Mouse (Mus musculus): ENCODE measurements at regions not wholly inside any gene's neighbourhood (a gene's known extent, or its start where the extent isn't known, plus 50 kb on each side); places are given as distances from the start of the nearest gene placed in this dataset.

DNA sequence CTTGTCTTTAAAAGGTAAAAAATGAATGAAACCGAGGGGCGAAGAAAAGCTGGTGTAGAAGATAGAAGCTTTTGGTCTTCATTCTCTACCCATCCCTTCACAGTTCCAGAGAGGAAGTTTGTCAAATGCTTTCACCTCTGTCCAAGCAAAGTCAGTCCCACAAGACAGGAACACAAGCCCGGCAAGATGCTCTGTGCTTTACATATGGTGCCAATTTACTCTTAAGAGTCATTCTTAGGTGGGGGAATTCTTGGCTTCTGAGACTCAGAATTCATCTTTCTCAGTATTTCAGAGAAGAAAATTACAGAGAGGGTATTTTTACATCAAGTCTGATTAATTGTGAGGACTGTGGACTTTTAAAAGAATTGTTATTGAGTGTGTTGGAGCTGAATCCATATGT is 511.4 kb downstream of the Adra2a start:
- no peaks in the 10 kb centered on the region for H3K9me3 ChIP-seq
- WGBS = 91% methylated on average over 3 of the region's 3 CpGs
- ATAC-seq (ENCODE audit: low FRiP score, low read depth) = no peak

DNA sequence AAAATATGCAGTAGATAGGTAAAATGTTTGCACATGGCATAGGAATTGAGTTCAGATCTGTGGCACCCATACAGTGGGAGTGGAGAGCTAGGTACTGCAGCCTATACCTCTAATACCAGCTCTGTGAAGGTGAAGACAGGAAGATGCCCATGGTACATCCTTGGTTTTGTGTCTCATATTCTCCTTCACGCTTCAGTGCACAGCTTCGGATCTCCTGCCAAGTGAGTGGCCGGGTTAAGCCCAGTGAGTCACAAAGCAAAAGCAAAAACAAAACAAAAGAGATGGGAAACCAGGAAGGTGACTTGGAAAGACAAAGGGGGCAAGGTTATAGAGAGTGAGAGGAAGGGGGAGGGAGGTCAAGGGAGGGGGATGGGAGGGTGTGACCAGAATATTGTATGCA is 514.0 kb downstream of the Adra2a start:
- Histone ChIP-seq H3K4me2 (no peak overlapping the region), H3K27ac (replicated peaks) (no peak overlapping the region), H3K9ac (no peak overlapping the region), H3K4me1 (replicated peaks) (no peaks in the 10 kb centered on the region), H3K4me3 (no peak overlapping the region), H3K9me3 (no peaks in the 10 kb centered on the region), H3K36me3 (no peaks in the 10 kb centered on the region), H3K27me3 (no peaks in the 10 kb centered on the region)
- ATAC-seq (ENCODE audit: low FRiP score, low read depth) = no peak
- WGBS = 45% methylated on average over 3 of the region's 3 CpGs

More for the DNA sequence above, 511.4 kb downstream of the Adra2a start:
- no peaks in the 10 kb centered on the region for H3K27me3 ChIP-seq
- H3K9ac ChIP-seq = no peak overlapping the region
- H3K4me1 ChIP-seq (replicated peaks) = no peaks in the 10 kb centered on the region
- no peak overlapping the region for H3K4me2 ChIP-seq
- H3K36me3 ChIP-seq = no peaks in the 10 kb centered on the region
- no peak overlapping the region for H3K27ac ChIP-seq (replicated peaks)
- H3K4me3 ChIP-seq = no peak overlapping the region

DNA sequence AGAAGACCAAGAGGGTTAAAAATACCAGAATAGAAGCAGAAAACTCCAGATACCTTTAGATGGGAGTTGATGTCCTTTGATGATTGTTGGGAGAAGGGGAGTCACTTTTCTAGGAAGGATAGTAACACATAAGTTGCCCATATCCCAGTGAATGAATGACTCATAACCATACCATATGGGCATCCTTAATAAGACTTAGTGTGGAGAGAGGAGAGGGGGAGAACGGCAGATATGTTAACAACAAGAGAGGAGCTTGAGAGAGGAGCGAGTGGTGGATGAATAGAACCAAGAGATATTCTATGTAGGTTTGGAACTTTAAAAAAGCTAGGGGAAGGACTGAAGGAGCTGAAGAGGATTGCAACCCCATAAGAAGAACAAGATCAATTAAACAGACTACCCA is 539.6 kb downstream of the Adra2a start:
- Histone ChIP-seq H3K4me2 (no peak overlapping the region), H3K36me3 (no peaks in the 10 kb centered on the region), H3K9me3 (no peaks in the 10 kb centered on the region), H3K27me3 (no peaks in the 10 kb centered on the region), H3K4me3 (no peak overlapping the region), H3K9ac (no peak overlapping the region), H3K4me1 (replicated peaks) (no peaks in the 10 kb centered on the region), H3K27ac (replicated peaks) (no peak overlapping the region)
- WGBS = 96% methylated on average over 2 of the region's 2 CpGs
- no peak for ATAC-seq (ENCODE audit: low FRiP score, low read depth)

DNA sequence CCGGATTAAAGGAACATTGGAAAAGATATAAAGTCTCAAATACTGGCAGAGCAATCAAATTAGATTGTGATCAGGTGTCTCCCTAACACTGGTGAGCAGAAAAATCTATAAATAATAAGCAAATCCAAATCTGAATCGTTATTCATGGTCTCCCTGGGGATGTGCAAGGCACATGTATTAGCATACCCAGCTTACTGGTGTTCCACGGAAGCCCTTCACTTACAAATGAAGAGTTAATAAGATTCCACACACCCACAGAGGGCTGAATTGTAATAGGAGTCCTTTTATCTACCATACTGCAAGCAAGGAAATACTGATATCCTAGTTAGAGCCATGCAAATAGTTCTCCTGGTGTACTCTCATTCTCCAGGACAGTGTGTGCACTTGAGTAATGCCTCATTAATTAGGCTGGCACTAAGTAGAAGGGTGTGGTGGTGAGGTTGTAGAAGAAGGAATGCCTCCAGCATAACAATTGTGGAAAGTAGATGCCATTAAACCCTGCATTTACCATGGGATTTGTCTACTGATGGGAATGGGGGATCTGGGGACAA is 540.8 kb downstream of the Adra2a start:
- no peaks in the 10 kb centered on the region for H3K27me3 ChIP-seq
- H3K4me3 ChIP-seq = no peak overlapping the region
- H3K27ac ChIP-seq (replicated peaks) = no peak overlapping the region
- H3K9me3 ChIP-seq = no peaks in the 10 kb centered on the region
- no peak overlapping the region for H3K9ac ChIP-seq
- H3K4me1 ChIP-seq (replicated peaks) = no peaks in the 10 kb centered on the region
- H3K36me3 ChIP-seq = no peaks in the 10 kb centered on the region
- no peak for ATAC-seq (ENCODE audit: low FRiP score, low read depth)
- WGBS = 35% methylated on average over 3 of the region's 3 CpGs
- no peak overlapping the region for H3K4me2 ChIP-seq

DNA sequence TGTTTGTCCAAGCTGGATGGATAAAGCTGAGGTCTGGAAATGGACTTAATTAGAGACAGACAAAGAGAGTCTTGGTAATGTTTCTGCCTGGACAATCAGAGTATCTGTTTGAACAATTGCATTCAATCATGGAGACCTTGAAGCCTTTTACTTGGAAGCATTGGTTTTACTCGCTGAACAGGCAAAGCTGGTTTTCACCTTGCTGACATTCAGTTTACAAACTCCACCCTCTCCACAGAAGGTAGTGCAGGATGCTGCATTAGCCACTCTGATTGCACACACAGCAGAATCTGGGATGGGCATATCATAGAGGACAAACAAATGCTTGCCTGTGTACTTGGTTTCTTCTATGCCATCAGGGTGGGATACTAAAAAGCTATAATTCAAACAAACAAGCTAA is 541.4 kb downstream of the Adra2a start:
- Histone ChIP-seq H3K9me3 (no peaks in the 10 kb centered on the region), H3K4me1 (replicated peaks) (no peaks in the 10 kb centered on the region), H3K27me3 (no peaks in the 10 kb centered on the region), H3K36me3 (no peaks in the 10 kb centered on the region), H3K4me3 (no peak overlapping the region), H3K9ac (no peak overlapping the region), H3K27ac (replicated peaks) (no peak overlapping the region), H3K4me2 (no peak overlapping the region)
- WGBS = 77% methylated on average over 1 of the region's 1 CpGs
- ATAC-seq (ENCODE audit: low FRiP score, low read depth) = no peak

DNA sequence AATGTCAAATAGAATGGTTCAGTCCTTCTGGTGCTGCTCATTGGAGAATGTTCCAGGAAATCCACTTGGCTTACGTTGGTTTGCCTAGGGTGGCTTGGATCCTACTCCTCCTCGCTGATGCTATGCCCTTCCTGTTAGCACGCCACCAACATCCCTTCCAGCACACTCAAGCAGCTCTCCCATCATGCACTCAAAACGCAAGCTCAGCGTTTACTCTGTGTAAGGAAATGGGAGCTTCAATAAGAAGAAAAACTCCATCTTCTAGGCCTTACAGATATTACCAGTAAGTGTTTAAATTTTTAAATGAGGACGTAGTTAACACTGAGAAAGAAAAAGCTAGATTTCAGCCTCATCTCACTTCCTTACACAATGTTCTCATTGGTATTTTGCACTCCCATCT is 523.7 kb downstream of the Gpam start:
- no peaks in the 10 kb centered on the region for H3K9me3 ChIP-seq
- H3K4me1 ChIP-seq (replicated peaks) = no peaks in the 10 kb centered on the region
- ATAC-seq (ENCODE audit: low FRiP score, low read depth) = no peak
- no peak overlapping the region for H3K9ac ChIP-seq
- no peaks in the 10 kb centered on the region for H3K27me3 ChIP-seq
- no peak overlapping the region for H3K4me3 ChIP-seq
- H3K36me3 ChIP-seq = no peaks in the 10 kb centered on the region
- WGBS = 90% methylated on average over 6 of the region's 6 CpGs
- H3K4me2 ChIP-seq = no peak overlapping the region
- H3K27ac ChIP-seq (replicated peaks) = no peak overlapping the region

DNA sequence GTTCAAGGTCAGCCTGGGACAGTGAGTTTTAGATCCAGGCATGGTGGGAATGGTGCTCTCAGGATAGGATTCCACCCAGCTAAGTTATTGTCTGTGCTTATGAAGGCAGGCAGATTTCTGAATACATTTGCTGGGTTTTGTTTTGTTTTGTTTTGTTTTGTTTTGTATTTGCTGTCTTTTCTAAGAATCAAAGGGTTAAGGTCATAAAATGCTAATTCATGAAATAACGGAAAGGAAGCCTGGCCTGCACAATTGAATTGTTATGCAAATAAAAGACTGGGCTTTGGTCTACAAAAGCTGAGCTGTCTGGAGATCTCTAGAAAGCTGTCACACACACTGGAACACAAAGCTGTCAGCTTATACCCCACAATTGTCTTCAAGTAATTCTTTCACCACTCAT is 521.7 kb downstream of the Gpam start:
- Histone ChIP-seq H3K27me3 (no peaks in the 10 kb centered on the region), H3K27ac (replicated peaks) (no peak overlapping the region), H3K4me1 (replicated peaks) (no peaks in the 10 kb centered on the region), H3K9ac (no peak overlapping the region), H3K4me2 (no peak overlapping the region), H3K9me3 (no peaks in the 10 kb centered on the region), H3K36me3 (no peaks in the 10 kb centered on the region), H3K4me3 (no peak overlapping the region)
- 17% methylated on average over 1 of the region's 1 CpGs for WGBS
- ATAC-seq (ENCODE audit: low FRiP score, low read depth) = no peak

DNA sequence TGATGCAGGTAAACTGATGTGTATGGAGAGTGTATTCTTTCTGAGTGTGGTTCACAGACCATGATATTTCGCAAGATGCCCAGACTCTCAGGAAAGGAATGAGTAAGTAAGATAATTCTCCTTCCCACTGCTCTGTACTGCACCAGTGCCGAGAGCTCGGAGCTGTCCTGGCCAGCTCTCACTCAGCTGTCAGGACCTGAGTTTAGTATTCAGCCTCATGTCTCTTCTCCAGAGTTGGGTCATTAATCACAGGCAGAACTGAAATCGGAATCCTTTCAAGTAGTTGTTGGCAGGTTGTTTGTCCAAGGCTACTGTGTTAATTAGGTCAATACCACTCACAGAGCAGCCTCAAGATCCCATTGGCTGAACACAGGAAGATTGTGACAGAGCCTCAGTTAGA is 510.1 kb downstream of the Gpam start:
- Histone ChIP-seq H3K27ac (replicated peaks) (no peak overlapping the region), H3K9ac (no peak overlapping the region), H3K36me3 (no peaks in the 10 kb centered on the region), H3K4me1 (replicated peaks) (0 out of 2 replicates have a peak, but pooled peaks cover 2% of the 10 kb centered on the region), H3K4me2 (no peak overlapping the region), H3K4me3 (no peak overlapping the region), H3K27me3 (no peaks in the 10 kb centered on the region), H3K9me3 (no peaks in the 10 kb centered on the region)
- 43% methylated on average over 4 of the region's 4 CpGs for WGBS
- peak; percentile 74; the same call in 1 of the 2 replicates for ATAC-seq (ENCODE audit: low FRiP score, low read depth)
